Mouse (Mus musculus): ENCODE data around the gene Slc22a14.

- no peak for TF ChIP-seq POLR2A (IDR thresholded peaks at IDR 0.05; ENCODE audit: extremely low read depth, insufficient read depth, low read length)
- no peak for TF ChIP-seq CTCF (IDR thresholded peaks at IDR 0.05; ENCODE audit: low read depth, low read length)
Measured at GRCm38 (mm10) chr9:119298563-119298962, 66.8 kb downstream of the Slc22a14 start.
